Mouse (Mus musculus) embryonic stem cell, embryonic (primary cell): Measurements from ENCODE around the gene Abca7.

Experiments
- CTCF ChIA-PET, 4 experiments: fragments of 300-600 bp in 2 of 4; fragments of 350-600 bp in 2 of 4; sonication (Branson Sonifier 250); formaldehyde crosslinking; loops; one replicate each; lab custom pipeline; 2022; ENCODE audit warnings: inconsistent platforms in 2 of 4; lab: Charles Lee
- POLR2A ChIA-PET, 4 experiments: fragments of 300-600 bp in 2 of 4; fragments of 350-600 bp in 2 of 4; sonication (Branson Sonifier 250); formaldehyde crosslinking; loops; one replicate each; lab custom pipeline; 2022; ENCODE audit warnings: antibody characterized with exemption in 4 of 4, inconsistent platforms in 1 of 4; lab: Charles Lee

Abca7 gene

GRCm38 (mm10) chr10:80017361-80017760 is 21.1 kb downstream of the Abca7 start:
- ChIA-PET CTCF (interaction anchor here in 3 of 4 experiments (0.5 to 1.2 kb wide), 5 partner anchors 17 to 360 kb away, joined by 3 to 15 read pairs (median 3); no protein-coding TSS in a partner anchor), POLR2A (interaction anchor here in 3 of 4 experiments (0.6 to 9.6 kb wide), 8 partner anchors 9 to 150 kb away, joined by 3 to 102 read pairs (median 6); no protein-coding TSS in a partner anchor)

GRCm38 (mm10) chr10:80017771-80018170 is 21.5 kb downstream of the Abca7 start:
- CTCF ChIA-PET: interaction anchor here in 3 of 4 experiments (0.5 to 1.2 kb wide), 5 partner anchors 16 to 361 kb away, joined by 3 read pairs; no protein-coding TSS in a partner anchor
- POLR2A ChIA-PET: interaction anchor here in 2 of 4 experiments (0.9 to 9.6 kb wide), 7 partner anchors 9 to 150 kb away, joined by 3 to 102 read pairs (median 6); no protein-coding TSS in a partner anchor

- POLR2A ChIA-PET: interaction anchor here (0.6 to 9.6 kb wide), 29 partner anchors 9 to 165 kb away, joined by 3 to 102 read pairs (median 4); partner anchors contain the start of genes Med16 (in 1 of the 4), Ptbp1 (in 1 of the 4), Tmem259 (in 1 of the 4) and Wdr18 (in 1 of the 4)
Measured at GRCm38 (mm10) chr10:80018739-80019297, 22.5 kb downstream of the Abca7 start.

GRCm38 (mm10) chr10:80019471-80020131 is 23.3 kb downstream of the Abca7 start:
- ChIA-PET POLR2A (interaction anchor here (0.6 to 9.6 kb wide), 31 partner anchors 9 to 148 kb away, joined by 3 to 102 read pairs (median 5); partner anchors contain the start of genes Med16 (in 1 of the 4), Polr2e (in 1 of the 4), Tmem259 (in 1 of the 4) and Wdr18 (in 1 of the 4)), CTCF (interaction anchor here in 1 of 4 experiments (0.6 to 1.8 kb wide), 5 partner anchors 9 to 129 kb away, joined by 3 to 8 read pairs (median 3); partner anchors contain the start of gene Midn)

More at GRCm38 (mm10) chr10:80018739-80019297, 22.5 kb downstream of the Abca7 start:
- CTCF ChIA-PET: interaction anchor here in 2 of 4 experiments (0.6 to 1.2 kb wide), 9 partner anchors 9 to 250 kb away, joined by 3 to 11 read pairs (median 3); partner anchors contain the start of genes Midn (in 1 of the 2) and Tmem259 (in 1 of the 2)

- CTCF ChIA-PET: interaction anchor here in 1 of 4 experiments (0.7 to 1.8 kb wide), 5 partner anchors 16 to 32 kb away, joined by 3 to 8 read pairs (median 3); no protein-coding TSS in a partner anchor
- POLR2A ChIA-PET: interaction anchor here in 3 of 4 experiments (0.8 to 9.6 kb wide), 24 partner anchors 8 to 148 kb away, joined by 3 to 102 read pairs (median 5); partner anchors contain the start of genes Med16 (in 1 of the 3) and Wdr18 (in 1 of the 3)
Measured at GRCm38 (mm10) chr10:80020191-80020590, 23.9 kb downstream of the Abca7 start.

GRCm38 (mm10) chr10:80020603-80021319 is 24.5 kb downstream of the Abca7 start:
- POLR2A ChIA-PET: interaction anchor here in 3 of 4 experiments (0.8 to 9.6 kb wide), 23 partner anchors 8 to 147 kb away, joined by 3 to 102 read pairs (median 5); partner anchors contain the start of genes Med16 (in 1 of the 3) and Wdr18 (in 1 of the 3)
- CTCF ChIA-PET: interaction anchor here (0.6 to 1.8 kb wide), 14 partner anchors 10 to 978 kb away, joined by 3 to 9 read pairs (median 3); partner anchors contain the start of gene Stk11 (in 1 of the 4)

- CTCF ChIA-PET: interaction anchor here (0.6 to 1.2 kb wide), 13 partner anchors 10 to 977 kb away, joined by 3 to 9 read pairs (median 3); partner anchors contain the start of gene Stk11 (in 1 of the 4)
- POLR2A ChIA-PET: interaction anchor here in 3 of 4 experiments (0.8 to 9.6 kb wide), 15 partner anchors 9 to 147 kb away, joined by 3 to 102 read pairs (median 4); partner anchors contain the start of gene Wdr18 (in 1 of the 3)
Measured at GRCm38 (mm10) chr10:80021320-80021641, 25.0 kb downstream of the Abca7 start.

GRCm38 (mm10) chr10:80022164-80022563 is 25.9 kb downstream of the Abca7 start:
- CTCF ChIA-PET: no interaction called here
- POLR2A ChIA-PET: no interaction called here

- ChIA-PET CTCF (interaction anchor here in 2 of 4 experiments (0.6 to 0.9 kb wide), 3 partner anchors 32 to 1979 kb away, joined by 3 to 14 read pairs (median 4); no protein-coding TSS in a partner anchor), POLR2A (interaction anchor here (0.6 to 25.5 kb wide), 6 partner anchors 8 to 27 kb away, joined by 3 to 641 read pairs (median 6); partner anchors contain the start of genes Gpx4 (in 1 of the 4) and Polr2e (in 1 of the 4))
Measured at GRCm38 (mm10) chr10:80022806-80023205, 26.5 kb downstream of the Abca7 start.

- CTCF ChIA-PET: interaction anchor here in 3 of 4 experiments (0.6 to 0.9 kb wide), 6 partner anchors 9 to 241 kb away, joined by 3 to 16 read pairs (median 3); no protein-coding TSS in a partner anchor
Measured at GRCm38 (mm10) chr10:80023758-80024157, 27.5 kb downstream of the Abca7 start.

GRCm38 (mm10) chr10:80024229-80025043 is 28.1 kb downstream of the Abca7 start:
- ChIA-PET CTCF (interaction anchor here in 3 of 4 experiments (0.6 to 2.8 kb wide), 3 partner anchors 9 to 40 kb away, joined by 3 to 16 read pairs (median 9); partner anchors contain the start of gene Tmem259 (in 1 of the 3)), POLR2A (interaction anchor here in 3 of 4 experiments (0.6 to 25.5 kb wide), 12 partner anchors 8 to 187 kb away, joined by 3 to 641 read pairs (median 4); partner anchors contain the start of genes Arhgap45 (in 2 of the 3), Cirbp (in 1 of the 3), Gpx4 (in 1 of the 3) and Polr2e (in 1 of the 3))

More at GRCm38 (mm10) chr10:80023758-80024157, 27.5 kb downstream of the Abca7 start:
- POLR2A ChIA-PET: interaction anchor here in 3 of 4 experiments (0.6 to 25.5 kb wide), 10 partner anchors 7 to 188 kb away, joined by 3 to 641 read pairs (median 4); partner anchors contain the start of genes Arhgap45 (in 1 of the 3), Cirbp (in 1 of the 3), Gpx4 (in 1 of the 3) and Polr2e (in 1 of the 3)

GRCm38 (mm10) chr10:80025044-80025347 is 28.7 kb downstream of the Abca7 start:
- POLR2A ChIA-PET: interaction anchor here in 2 of 4 experiments (0.9 to 25.5 kb wide), 6 partner anchors 8 to 40 kb away, joined by 3 to 641 read pairs (median 33); partner anchors contain the start of genes Arhgap45 (in 2 of the 2), Gpx4 (in 1 of the 2), Polr2e (in 1 of the 2) and Tmem259 (in 1 of the 2)
- CTCF ChIA-PET: interaction anchor here in 1 of 4 experiments (2.8 kb wide), 1 partner anchor 41 kb away, joined by 9 read pairs; the partner anchor contains the start of gene Tmem259

GRCm38 (mm10) chr10:80025463-80025862 is 29.2 kb downstream of the Abca7 start:
- CTCF ChIA-PET: interaction anchor here in 1 of 4 experiments (2.8 kb wide), 1 partner anchor 41 kb away, joined by 9 read pairs; the partner anchor contains the start of gene Tmem259
- POLR2A ChIA-PET: interaction anchor here in 3 of 4 experiments (0.6 to 29.7 kb wide), 15 partner anchors 9 to 348 kb away, joined by 3 to 849 read pairs (median 7); partner anchors contain the start of genes Arhgap45 (in 2 of the 3), Gpx4 (in 2 of the 3), Polr2e (in 2 of the 3) and Tmem259 (in 1 of the 3)

- ChIA-PET CTCF (interaction anchor here in 1 of 4 experiments (0.7 to 2.8 kb wide), 3 partner anchors 12 to 42 kb away, joined by 3 to 9 read pairs (median 3); partner anchors contain the start of gene Tmem259), POLR2A (interaction anchor here in 3 of 4 experiments (0.6 to 29.7 kb wide), 24 partner anchors 8 to 348 kb away, joined by 3 to 849 read pairs (median 4); partner anchors contain the start of genes Tmem259 (in 3 of the 3), Arhgap45 (in 2 of the 3), Gpx4 (in 2 of the 3) and Polr2e (in 2 of the 3))
Measured at GRCm38 (mm10) chr10:80025889-80026288, 29.6 kb downstream of the Abca7 start.
